Mouse (Mus musculus) layer of hippocampus, adult 8-10 months (tissue): ENCODE measurements around the gene Hsd3b7. TPM values are rescaled to one million over a fixed set of nuclear protein-coding genes. Genes with fewer than 3 reads are reported as not detected.
"Not testable (repeated sequence)": the region's sequence is repeated elsewhere in the genome, so short reads cannot be mapped to it uniquely, and the experiment has no call there.

Experiments
- DNase-seq, 2 experiments: peaks; one replicate each; pipeline ENCODE4 v3.0.0; 2022; ENCODE audit warnings: low spot score in 2 of 2
- total RNA-seq, 4 experiments: library from RNA; stranded (reverse); gene quantifications; 2 replicates each; pipeline ENCODE4 v1.2.4; 2022

Gene Hsd3b7
- total RNA-seq, 4 experiments from 2014 or later = 4.8 to 12.2 (median 10.7) TPM

DNA sequence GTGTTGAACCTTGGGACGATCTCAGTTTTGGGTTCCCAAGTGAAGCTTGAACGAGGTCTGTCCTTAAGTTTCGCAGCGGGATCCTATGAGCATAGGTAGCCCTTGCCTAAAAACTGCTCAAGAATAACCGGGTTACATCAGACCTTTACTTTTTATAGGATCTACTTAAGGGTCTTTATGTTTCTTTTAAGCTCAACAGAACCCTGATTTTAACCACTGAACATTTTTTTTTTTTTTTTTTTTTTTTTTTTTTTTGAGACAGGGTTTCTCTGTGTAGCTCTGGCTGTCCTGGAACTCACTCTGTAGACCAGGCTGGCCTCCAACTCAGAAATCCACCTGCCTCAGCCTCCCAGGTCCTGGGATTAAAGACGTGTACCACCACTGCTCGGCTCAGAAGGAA, 24.6 kb upstream of the Hsd3b7 start:
- DNase-seq = not testable (repeated sequence)

GRCm38 (mm10) chr7:127776426-127776825, 24.0 kb upstream of the Hsd3b7 start, which contains the start of gene Setd1a:
Gene Setd1a (plus strand): TSS chr7:127776670.
- peak; percentile 83 to 87 for DNase-seq

- DNase-seq = peak; percentile 93 to 96
Measured at GRCm38 (mm10) chr7:127776878-127777473, 23.4 kb upstream of the Hsd3b7 start.

DNA sequence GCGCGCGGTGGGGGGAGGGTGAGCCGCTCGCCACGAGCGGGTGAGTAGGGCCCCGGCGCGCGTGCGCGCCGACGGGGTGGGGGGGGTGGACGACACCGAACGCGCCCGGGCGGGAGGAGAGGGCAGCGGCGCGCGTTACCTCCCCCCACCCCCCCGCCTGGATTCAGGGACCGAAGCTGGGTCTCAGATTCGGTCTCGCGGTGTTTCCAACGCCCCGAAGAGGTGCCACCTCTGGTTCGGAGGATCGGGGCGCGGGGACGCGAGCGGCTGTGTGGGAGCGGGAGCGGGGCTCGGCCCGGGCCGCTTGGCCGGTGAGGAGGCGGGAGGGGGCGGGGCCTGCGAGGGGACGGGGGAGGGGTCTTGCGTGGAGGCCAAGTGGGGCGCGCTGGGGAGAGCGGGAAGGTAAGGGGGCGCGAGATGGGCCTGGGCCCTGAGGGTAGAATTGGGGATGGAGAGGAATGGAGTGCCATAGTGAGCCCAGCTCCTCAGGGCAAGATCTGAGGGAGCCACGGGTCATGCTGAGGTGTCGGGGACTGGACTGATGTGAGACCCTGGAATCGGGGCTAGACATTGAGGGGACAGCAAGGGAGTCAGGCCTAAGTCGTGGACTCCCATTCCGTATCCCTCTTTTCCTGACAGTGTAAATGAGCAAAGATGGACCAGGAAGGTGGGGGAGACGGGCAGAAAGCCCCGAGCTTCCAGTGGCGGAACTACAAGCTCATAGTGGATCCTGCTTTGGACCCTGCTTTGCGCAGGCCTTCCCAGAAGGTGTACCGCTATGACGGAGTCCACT, 22.7 kb upstream of the Hsd3b7 start:
- DNase-seq = no peak

- no peak for DNase-seq
Measured at GRCm38 (mm10) chr7:127778350-127778749, 22.1 kb upstream of the Hsd3b7 start.

DNA sequence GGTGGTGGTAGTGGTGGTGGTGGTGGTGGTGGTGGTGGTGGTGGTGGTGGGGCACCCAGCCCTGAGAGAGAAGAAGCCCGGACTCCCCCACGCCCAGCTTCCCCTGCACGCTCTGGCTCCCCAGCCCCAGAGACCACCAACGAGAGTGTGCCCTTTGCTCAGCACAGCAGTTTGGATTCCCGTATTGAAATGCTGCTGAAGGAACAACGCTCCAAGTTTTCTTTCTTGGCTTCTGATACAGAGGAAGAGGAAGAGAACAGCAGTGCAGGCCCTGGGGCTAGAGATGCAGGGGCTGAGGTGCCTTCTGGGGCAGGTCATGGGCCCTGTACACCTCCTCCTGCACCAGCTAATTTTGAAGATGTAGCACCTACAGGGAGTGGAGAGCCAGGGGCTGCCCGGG, 15.1 kb upstream of the Hsd3b7 start, which contains the start of gene Gm49388:
Gm49388 (plus strand) TSS at position 301 of the 400 bp plus-strand sequence.
- DNase-seq = no peak

DNA sequence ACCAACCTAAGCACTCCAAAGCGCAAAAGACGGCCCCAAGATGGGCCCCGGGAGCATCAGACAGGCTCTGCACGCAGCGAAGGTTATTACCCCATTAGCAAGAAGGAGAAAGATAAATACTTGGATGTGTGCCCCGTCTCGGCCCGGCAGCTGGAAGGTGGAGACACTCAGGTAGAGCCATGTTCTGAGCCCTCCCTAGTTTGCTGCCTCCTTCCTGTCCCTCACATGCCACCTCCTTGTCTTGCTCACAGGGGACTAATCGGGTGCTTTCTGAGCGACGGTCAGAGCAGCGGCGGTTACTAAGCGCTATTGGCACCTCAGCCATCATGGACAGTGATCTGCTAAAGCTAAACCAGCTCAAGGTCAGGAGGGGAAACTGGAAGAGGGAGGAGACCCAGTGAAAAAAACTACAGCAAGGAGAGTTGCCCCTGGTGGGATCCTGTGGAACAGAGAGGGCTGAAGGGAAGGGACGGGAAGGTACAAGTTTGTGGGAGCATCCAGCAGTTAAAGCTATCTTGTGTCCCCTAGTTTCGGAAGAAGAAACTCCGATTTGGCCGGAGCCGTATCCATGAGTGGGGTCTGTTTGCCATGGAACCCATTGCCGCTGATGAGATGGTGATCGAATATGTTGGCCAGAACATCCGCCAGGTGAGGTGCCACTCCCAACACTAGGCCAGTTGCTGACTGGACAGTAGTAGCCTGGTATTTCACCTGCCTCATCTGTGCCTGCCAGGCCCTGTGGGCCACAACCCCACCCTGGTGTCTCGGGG, 3.1 kb upstream of the Hsd3b7 start:
- no peak for DNase-seq

GRCm38 (mm10) chr7:127798591-127798990, 1.8 kb upstream of the Hsd3b7 start:
- DNase-seq = no peak

DNA sequence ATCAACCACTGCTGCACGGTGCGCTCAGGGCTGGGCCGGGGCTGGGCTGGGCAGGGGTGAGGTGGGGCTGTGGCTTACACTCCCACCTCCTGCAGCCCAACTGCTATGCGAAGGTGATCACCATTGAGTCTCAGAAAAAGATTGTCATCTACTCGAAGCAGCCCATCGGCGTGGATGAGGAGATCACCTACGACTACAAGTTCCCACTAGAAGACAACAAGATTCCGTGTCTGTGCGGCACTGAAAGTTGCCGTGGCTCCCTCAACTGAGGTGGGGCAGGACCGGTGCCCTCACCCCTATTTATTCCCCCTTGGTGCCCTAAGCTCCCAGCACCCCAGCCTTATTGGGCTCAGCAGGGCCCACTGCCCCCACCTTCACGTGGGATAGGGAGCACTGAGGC, 1.2 kb upstream of the Hsd3b7 start:
- DNase-seq = no peak

DNA sequence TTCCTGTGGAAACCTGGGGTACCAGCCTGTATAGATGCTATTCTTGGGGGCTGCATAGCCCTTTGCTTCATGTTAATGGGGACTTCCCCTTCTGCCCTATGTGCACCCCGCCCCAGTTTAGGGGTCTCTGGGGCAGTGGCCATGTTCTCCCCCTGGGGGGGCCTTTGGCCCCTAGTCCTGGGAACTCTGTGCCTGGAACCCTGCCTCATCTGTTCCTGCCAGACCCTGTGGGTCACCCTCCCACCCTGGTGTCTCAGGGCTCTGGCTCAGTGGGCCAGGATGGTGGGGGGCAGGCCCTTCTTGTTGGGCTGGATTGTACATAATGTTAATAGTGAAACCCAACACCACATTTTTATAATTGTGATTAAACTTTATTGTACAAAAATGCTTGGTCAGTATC, 666 bp upstream of the Hsd3b7 start:
- DNase-seq = no peak

- DNase-seq = no peak
Measured at GRCm38 (mm10) chr7:127801010-127801621, 712 bp downstream of the Hsd3b7 start.

DNA sequence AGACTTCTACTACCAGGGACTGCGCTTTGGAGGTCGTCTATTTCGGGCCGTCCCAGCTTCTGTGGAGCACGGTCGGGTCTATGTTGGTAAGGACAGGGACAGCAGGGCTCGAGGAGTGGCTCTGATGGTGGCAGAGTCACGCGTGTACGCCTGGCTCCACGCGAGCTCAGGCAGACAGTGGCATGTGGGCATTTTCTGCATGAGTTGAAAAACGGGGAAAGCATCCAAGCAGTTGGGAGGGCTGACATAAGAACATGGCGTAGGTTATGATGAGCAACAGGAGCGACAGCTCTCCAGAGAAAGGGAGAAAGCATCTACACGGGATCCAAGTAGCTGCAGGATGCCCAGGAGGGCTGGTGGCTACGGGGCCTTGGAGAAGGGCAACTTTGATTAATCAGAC, 1.9 kb downstream of the Hsd3b7 start:
- no peak for DNase-seq

GRCm38 (mm10) chr7:127808821-127809220, 8.4 kb downstream of the Hsd3b7 start:
- no peak for DNase-seq

GRCm38 (mm10) chr7:127809846-127810245, 9.4 kb downstream of the Hsd3b7 start:
- DNase-seq = no peak

DNA sequence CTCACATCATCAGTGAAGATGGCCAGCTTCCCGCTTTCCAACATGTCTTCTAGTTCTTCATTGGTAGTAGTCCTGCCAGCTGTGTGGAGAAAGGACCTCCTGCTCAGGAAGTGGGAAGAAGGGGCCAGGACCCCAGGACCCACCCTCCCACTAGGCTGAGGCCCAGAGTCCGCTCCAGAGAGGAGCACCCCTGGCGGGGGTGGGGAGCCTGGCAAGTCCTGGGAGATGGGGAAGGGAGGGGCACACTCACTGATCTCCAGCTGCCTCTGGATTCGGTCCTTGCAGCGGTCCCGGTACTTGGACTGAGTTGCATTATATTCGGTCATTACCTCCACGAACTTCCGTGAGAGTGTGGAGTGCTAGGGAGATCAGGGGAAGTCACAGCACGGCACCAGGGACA, 10.2 kb downstream of the Hsd3b7 start:
- no peak for DNase-seq

GRCm38 (mm10) chr7:127811240-127811639, 10.8 kb downstream of the Hsd3b7 start:
- no peak for DNase-seq

DNA sequence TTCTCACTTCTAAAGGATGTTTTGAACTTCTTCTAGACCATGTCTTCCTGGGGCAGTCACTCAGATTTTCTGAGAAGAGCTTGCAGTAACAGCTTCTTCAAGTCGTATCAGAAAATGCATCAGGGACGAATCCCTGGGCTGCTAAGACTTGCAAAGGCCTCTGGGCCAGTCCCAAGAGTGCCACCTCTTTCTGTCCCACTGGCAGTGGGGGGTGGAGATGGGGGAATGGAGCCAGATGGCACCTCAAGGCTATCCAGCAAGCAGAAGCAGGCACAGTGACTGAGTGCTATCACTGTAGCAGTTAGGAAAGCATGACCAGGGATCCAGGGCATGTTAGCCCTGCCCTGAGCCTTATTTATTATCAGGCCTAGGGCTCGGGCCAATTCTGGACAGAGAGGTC, 11.9 kb downstream of the Hsd3b7 start:
- DNase-seq = no peak

DNA sequence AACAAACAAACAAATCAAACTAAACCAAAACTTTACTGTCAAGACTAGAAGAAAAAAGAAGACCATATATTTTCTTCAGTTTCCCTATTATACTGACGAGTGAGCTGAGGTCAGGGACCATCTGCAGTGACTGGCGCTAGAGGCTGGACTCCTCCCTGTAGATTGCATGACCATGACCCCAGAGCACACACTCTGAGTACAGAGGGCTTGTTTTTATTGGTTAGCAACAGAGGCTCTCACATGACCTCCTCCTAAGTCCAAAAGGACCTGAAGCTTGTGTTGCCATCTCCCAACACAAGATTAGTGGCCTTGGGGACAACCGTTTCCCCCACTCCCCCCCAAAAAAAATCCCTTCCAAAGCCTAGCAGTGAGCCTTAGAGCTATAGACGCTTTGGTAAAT, 13.4 kb downstream of the Hsd3b7 start:
- no peak for DNase-seq

GRCm38 (mm10) chr7:127814241-127814921, 14.0 kb downstream of the Hsd3b7 start:
- DNase-seq = peak; percentile 77 to 83

- DNase-seq = no peak
Measured at GRCm38 (mm10) chr7:127815116-127815665, 14.8 kb downstream of the Hsd3b7 start.
